Mouse (Mus musculus): Measurements from ENCODE around the gene Auts2. TPM values are rescaled to one million over a fixed set of nuclear protein-coding genes. Genes with fewer than 3 reads are reported as not detected.

Auts2 gene
- total RNA-seq, 1 experiment from 2014 or later, result 10.4 TPM

DNA sequence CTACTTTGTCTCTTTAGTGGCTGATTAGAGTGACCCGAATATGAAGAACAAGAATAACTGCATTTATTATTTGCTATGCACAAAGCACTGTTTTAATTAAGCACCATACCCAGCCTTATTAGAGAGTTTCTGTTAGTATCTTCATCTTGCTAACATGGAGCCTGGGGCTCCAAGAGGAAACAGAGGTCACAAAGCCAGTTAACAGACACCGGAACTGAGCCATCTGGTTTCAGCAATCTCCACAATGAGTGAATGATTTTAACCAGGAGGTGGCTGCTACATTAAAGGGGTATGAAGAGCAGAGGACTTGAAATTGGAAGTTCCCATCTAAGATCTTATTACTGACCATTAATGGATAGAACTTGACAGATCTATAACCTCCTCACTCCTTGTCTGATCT is 209.4 kb downstream of the Auts2 start:
- no peak for ATAC-seq (replicated peaks; ENCODE audit: low read depth, poor library complexity, severe bottlenecking)

DNA sequence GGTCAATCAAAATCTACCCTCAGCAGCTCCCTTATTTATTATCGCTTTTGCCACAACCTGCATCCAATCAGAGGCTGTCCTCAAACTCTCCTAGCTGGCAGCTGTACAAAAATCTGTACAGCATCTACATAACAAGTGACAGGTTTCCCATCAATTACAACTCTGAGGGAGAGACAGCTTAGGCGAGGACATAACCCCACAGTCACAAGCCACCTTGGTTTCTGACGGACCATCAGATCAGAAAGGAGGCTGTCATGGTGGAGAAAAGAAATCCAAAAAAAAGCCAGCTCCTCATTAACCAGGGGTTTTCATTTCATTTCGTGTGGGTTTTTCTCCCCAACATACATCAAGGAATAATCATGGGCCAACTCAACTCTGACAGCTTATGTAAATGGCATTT is 210.6 kb downstream of the Auts2 start:
- ATAC-seq (replicated peaks; ENCODE audit: low read depth, poor library complexity, severe bottlenecking), result no peak

DNA sequence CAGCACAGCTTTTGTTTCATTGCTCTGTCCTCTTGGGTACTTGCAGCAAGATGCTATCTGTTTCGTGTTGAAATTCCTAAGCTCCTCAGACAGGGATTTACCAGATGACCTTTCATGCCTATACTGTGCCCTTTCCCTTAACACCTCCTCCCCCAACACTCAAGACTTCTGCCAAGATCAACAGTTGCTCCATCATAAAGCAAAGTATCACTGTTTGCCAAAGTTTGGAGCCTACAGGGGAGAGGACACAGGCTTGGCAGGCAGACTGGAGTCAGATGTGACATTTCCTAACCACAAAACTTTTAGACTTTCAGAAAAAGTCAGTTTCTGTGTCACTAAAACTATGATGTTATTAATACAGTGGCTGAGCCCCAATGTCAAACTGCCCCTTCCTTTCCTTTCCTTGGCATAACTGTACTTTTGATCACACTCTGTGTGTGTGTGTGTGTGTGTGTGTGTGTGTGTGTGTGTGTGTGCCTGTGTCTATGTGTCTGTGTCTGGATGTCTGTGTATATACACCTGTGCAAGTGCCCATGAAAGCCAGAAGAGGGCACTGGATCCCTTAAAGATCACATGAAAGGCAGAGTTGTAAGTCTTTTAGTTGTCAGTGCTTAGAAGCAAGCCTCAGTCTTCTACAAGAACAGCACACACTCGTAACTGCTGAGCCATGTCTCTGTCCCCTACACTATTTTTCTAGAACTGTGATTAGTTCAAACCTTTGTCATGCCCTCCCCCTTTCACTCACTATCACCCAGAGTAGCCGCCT is 213.8 kb downstream of the Auts2 start:
- ATAC-seq (replicated peaks; ENCODE audit: low read depth, poor library complexity, severe bottlenecking), result no peak

DNA sequence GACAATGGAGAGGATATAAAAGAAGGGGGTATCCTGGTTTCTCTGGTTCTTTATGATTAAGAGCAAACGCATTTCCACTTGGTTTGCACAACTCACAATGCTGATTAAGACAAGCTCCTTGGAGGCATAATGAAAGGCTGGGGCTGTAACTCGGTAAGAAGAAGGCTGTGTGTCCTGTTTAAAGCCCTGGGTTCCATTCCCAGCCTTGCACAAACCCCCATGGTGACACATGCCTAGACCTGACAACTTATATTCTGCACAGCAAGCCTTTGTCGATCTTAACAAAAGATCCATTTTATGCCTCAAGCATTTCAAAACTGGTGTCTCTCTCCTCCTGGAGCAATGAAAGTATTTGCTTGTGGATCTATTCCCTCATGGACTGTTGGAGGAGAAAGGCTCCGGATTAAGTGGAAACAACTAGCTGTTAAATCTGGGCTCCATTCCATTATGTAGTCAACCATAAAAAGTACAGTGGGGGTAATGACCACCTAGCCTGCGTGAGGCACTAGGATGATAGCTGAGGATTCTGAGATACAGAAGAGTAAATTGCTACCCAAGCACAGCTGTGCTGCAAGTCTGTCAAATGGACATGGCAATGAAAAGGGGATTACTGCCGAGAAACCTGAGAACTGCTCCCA is 218.8 kb downstream of the Auts2 start:
- no peak for ATAC-seq (replicated peaks; ENCODE audit: low read depth, poor library complexity, severe bottlenecking)

DNA sequence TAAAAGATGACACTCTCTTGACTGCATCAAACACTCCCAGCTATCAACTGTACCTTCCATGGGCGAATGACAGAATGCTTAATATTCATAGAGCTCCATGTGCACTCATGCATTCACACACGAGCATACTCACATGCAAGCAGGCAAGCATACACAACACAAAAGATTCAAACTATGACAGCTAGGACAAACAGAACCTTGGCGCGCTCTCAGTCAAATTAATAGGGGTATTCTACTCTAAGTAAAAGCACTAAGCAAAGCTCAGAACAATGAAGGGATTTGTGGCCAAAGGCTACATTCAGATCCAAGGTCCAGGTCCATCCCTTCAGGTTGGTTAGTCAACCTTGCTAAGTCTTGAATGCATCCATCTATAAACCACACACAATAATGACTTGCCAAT is 219.5 kb downstream of the Auts2 start:
- no peak for ATAC-seq (replicated peaks; ENCODE audit: low read depth, poor library complexity, severe bottlenecking)

DNA sequence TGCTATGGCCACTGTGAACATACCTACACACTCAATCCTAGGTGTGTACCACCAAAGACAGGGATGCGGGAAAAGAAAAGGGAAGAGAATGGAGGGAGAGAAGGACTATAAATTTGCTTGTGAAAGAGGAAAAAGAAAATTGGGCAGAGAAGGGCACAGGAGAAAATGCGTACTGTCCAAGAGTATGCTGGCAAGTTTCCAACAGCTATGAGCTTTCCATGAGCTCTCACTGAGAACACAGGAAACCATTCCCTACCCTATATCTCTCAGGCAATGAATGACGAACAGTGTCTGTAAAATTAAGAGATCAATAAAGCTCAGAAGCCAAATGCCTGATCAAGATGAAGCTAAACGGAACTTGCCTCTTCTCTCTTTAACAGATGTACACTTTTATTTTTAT is 220.2 kb downstream of the Auts2 start:
- no peak for ATAC-seq (replicated peaks; ENCODE audit: low read depth, poor library complexity, severe bottlenecking)

DNA sequence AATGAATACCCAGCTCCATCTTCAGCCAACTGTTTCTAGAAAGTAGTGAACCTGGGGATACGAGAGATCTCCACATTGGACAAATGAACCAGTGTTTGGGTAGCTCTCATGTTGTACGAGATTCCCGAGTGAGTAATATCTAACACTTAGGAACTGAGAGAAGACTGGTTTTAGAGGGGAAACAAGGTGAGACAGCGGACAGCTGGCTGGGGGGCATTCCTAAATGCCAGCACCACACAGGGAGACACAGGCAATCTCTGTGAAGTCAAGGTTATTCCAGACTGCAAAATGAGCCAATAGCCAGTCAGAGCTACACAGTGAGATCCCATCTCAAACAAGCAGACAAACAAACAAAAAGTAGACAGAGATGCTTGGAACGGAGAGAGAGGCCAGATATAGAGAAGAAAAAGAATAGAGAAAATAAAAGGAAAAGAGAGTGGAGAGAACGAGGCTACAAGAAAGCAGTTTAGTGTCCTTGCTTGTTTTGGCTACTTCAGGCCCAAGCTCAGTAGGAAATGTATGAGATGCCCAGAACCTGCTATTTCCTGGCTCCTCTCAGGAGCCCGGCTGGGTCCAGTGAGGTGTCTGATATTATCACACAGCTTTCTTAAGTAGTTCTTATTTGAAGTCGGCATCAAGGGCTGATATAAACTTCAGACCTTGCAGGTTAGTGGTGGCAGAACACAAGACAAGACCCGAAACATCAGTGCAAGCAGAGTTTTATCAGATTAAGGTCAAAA is 224.9 kb downstream of the Auts2 start:
- no peak for ATAC-seq (replicated peaks; ENCODE audit: low read depth, poor library complexity, severe bottlenecking)

DNA sequence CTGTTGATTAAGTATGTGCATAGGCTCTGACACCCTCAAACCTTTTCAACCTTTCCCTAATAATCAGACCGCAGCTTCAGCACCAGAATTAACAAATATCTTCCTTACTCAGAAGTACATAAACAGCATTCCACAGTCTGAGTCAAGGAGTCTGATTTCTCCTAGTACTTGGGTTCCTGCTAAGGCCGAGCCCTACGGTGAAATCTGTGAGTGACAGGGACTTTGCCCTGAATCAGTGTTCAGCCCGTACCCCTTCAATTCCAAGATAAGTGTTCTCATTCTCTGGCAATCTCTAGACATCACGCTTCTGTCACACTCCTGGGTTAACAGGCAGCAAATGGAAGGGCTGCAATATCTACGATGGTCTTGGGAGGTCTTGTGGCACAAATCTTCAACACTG is 226.2 kb downstream of the Auts2 start:
- ATAC-seq (replicated peaks; ENCODE audit: low read depth, poor library complexity, severe bottlenecking), result no peak

DNA sequence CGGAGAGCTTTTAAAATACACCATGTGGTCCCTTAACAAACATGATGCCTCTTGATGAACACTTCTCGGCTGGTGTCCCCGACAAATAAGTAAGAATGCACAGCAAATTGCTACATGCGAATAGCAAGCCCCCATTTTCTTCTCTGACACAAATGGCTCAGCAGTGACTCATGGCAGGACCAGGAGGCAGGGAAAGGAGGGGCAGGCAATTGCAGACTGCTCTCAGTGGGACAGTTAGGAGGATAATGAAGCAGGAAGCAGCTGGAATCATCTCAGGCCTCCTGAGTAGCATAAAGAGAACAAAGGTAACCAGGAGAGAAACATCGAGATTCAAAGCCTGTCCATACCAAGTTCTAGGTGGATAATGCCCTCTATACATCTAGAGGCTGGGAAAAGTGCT is 228.8 kb downstream of the Auts2 start:
- ATAC-seq (replicated peaks; ENCODE audit: low read depth, poor library complexity, severe bottlenecking), result no peak

DNA sequence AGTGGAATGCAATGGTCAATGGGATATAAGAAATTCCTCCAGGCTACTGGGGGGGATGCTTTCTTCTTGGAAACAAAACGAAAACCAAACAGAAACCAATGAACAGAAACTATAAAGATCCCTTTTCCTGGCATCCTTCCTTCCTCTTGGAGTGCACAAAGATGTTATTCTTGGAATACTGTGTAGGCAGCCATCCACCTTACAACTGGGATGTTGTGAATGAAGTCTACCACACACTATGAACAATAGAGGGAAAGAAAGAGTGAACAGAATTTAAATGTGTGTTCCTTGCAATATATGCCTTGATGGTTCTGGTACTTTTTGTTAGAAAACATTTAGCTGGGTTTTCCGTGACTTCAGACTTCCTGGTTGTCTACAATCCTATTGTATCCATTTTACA is 236.1 kb downstream of the Auts2 start:
- no peak for ATAC-seq (replicated peaks; ENCODE audit: low read depth, poor library complexity, severe bottlenecking)

DNA sequence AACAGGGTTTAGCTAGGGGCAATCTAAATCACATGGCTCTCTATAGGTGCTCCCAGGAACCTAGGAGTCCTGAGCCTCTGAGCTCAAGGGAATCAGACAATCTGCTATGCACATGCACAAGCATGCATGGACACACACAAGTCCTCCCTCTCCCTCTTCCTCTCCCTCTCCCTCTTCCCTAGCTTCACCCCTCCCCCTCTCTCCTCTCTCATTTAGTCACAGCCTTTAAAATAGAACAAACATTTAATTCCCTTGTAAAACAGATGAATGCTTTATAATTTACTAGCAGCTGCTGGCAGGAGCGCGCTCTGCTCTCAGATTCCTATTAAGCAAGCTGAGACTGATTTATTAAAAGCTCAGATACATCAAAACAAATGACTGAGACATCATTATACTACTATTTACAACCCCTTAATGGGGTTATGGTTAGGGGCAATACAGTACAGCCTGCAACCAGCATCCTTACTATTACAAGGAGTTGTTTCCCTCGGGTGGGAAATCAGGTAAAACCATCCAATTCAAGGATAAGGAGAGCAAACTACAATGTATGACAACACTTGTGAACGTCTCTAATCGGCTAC is 237.7 kb downstream of the Auts2 start:
- ATAC-seq (replicated peaks; ENCODE audit: low read depth, poor library complexity, severe bottlenecking), result no peak

DNA sequence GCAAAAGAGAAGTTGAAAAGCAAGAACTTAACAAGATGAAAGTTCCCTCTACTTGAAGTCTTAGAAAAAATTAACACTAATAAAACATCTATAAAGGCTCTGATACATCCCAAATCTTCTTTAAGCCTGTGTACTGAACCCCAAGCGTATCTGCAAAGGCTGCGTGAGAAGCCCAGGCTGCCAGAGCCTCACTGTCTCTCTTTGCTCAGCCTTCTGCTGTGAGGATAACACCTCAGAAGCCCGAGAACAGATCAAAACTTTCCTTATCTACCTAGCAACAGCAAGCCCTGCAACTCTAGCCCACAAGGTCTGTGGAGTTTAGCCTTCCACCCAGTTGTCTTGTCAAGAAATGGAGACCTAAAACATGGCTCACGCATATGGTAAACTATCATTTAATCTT is 240.4 kb downstream of the Auts2 start:
- no peak for ATAC-seq (replicated peaks; ENCODE audit: low read depth, poor library complexity, severe bottlenecking)

DNA sequence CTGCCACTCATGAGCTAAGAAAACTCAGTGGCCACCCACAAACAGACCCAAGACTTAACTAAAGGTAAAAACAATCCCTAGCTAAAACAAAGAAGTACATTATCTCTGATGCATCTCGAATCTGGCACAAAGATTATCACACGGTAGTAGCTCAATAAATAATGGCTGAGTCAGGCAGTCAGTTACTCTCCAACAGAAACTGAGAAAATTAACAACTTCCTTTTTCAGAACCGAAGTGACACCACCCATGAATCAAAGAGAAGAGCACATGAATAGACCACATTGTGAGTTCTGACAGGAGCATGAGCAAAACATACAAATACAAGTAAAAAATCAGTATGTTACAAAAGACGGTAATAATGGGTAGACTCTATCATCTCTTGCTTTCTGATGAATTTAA is 242.3 kb downstream of the Auts2 start:
- ATAC-seq (replicated peaks; ENCODE audit: low read depth, poor library complexity, severe bottlenecking), result peak; percentile 83

DNA sequence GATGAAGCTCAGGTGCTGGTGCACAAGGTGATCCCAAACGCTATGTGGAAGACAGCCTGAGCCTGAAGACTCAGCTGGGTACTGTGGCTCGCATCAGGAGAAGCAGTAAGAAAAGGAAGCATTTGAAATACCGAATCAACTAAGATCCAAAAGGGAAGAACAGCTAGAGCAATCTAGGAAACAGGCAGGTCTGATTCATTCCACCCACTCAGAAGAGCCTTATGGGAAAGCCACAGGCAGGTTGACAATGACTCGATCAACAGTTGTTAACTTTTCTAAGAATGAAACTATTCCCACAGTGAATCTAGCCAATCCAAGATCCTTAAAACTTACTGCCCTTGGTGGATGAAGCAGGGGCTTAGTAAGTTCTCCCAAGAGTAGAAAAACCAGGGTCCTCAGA is 243.4 kb downstream of the Auts2 start:
- ATAC-seq (replicated peaks; ENCODE audit: low read depth, poor library complexity, severe bottlenecking), result no peak

DNA sequence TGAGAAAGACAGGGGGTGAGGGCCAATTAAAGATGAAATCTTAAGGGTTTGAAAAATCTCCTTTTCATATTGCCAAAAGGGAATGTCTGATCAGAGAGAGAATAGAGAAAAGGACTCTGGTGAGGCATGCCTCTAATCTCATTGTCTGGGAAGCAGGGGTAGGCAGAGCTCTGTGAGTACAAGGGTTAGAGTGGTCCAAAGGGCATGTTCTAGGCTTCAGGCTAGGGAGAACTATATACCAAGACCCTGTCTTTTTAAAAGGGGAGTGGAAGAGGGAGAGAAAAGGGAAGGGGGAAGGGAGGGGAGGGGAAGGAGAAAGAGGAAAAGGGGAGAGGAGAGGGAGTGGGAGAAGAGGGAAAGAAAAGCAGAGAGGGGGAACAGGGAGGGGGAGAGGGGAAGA is 244.1 kb downstream of the Auts2 start:
- ATAC-seq (replicated peaks; ENCODE audit: low read depth, poor library complexity, severe bottlenecking), result no peak

DNA sequence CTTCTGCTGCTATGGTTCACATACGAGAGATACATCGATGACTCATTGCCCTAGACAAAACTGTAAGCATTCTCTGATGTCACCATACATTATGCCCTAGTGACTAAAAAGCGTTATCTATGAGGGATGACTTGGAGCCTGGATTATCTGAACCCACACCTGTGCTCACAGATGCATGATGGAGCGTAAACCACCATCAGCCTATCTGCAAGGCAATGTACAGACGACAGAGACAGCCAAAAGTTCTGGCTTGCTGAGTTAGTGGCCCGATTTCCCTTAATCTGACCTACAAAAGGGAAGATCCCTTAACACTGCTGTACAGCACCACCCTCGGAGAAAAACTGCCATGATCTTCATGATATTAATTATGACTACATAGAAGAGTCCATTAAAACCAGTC is 245.8 kb downstream of the Auts2 start:
- peak; percentile 40 for ATAC-seq (replicated peaks; ENCODE audit: low read depth, poor library complexity, severe bottlenecking)

DNA sequence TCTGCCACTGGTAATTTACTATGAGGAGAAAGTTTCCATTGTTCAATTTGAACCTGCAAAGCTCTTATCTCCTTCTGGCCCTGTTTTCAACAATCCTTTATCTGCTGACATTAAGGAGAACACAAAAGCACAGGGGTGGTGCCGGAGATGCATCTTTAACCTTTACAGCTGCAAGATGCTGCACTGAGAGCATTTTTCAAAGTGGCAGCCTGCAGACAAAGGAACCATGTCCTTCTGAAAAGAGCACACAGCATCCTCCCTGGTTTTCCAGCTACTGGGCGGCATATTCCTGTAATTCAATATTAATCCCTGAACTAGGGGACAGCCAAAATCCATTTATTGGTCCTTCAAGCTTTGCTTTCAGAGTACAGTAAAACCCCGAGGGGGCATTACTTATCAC is 248.7 kb downstream of the Auts2 start:
- no peak for ATAC-seq (replicated peaks; ENCODE audit: low read depth, poor library complexity, severe bottlenecking)

DNA sequence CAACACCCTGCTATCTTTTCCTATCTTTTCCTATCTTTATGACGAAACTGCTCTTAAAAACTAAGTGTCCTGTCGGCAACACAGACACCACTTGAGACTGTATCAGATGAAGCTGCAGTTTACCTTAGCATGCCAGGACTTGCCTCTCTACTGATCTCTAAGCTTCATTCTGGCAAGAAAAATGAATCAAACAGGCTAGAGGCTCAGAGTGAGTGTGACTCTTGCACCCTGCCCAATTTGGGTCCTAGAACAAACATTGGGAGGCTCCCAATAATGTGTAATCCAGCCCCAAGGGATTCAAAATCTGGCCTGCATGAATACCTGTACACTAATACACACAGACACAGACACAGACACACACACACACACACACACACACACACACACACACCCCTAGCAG is 250.2 kb downstream of the Auts2 start:
- ATAC-seq (replicated peaks; ENCODE audit: low read depth, poor library complexity, severe bottlenecking), result no peak

DNA sequence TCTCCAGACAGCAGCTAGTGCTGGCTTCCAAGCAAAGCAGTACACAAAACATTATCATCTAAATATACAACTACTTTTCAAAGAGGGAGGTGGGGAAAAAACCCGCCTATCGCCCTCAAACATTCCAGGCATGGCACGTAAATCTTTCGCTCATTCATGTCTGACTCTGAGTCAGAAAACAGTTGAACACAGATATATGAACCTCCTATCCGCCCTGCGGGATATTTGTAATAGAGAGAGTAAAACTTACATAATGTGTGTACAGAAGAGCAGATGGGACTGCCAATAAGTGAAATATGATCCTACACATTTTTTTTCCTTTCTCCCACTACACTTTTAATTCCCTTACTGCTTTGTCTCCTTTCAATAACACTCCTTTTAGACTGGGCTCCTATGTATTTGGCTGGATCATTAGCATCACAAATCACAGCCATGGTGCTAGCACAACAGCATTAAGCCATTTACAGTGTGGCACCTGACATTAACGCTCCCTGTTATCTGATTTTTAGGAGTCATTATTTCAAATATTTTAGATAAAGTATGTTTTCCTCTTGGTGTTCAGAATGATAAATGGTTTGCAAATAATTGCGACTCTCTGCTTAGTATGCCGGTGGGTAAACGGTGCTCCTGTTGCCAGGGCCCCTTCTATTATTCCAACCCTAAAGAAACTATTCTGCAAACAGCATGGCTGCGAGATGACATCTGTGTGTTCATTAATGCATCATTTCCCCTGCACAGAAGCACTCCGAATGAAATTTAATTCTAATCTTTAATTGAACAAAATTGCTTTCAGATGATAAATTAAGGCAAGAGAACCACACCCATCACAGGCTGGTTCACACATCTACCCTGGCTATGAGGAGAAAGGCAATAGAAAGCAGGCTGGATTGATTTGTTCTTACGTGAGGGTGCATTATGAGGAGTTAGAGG is 252.3 kb downstream of the Auts2 start:
- ATAC-seq (replicated peaks; ENCODE audit: low read depth, poor library complexity, severe bottlenecking), result no peak

DNA sequence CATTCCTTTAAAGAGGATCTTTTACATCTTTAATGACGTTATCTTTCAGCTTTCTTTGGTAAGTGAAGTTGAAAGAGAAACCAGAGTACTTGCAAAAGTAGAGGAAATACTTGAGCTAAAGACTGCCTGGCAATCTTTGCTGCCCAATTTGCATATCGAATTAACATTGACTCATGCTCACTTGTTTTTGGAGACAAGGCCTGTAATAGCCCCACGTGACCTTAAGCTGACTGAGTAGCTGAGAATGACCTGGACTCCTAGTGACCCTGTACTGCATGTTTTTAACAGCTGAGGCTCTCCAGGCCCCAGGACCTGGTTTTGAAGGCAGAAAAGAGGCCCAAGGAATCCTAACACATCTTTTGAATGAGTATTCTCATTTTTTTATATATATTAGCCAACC is 259.4 kb downstream of the Auts2 start:
- ATAC-seq (replicated peaks; ENCODE audit: low read depth, poor library complexity, severe bottlenecking), result no peak
